Mouse (Mus musculus) stomach, embryonic 14.5 days (tissue): ENCODE measurements at regions not wholly inside any gene's neighbourhood (a gene's known extent, or its start where the extent isn't known, plus 50 kb on each side); places are given as distances from the start of the nearest gene placed in this dataset.

ENCODE experiments used
- ATAC-seq: fragments of 200-750 bp; cut with Nextera tagmentation; 2 replicates; pipeline ENCODE4 v1.8.0; 2017; ENCODE audit warnings: low read depth, moderate TSS enrichment; ENCODE audit not compliant: insufficient number of reproducible peaks, insufficient read depth, low FRiP score
- H3K27ac ChIP-seq: fragments of 300-500 bp; sonication (generic); 2 replicates; pipeline ENCODE4 v1.5.1; 2014; ENCODE audit warnings: mild to moderate bottlenecking, low read length, moderate library complexity, mixed read lengths
- H3K27me3 ChIP-seq: fragments of 300-500 bp; sonication (generic); 2 replicates; pipeline ENCODE4 v1.6.1; 2014; ENCODE audit warnings: low read length, control low read depth, mixed read lengths; ENCODE audit not compliant: control insufficient read depth, insufficient read depth
- H3K36me3 ChIP-seq: fragments of 300-500 bp; sonication (generic); 2 replicates; pipeline ENCODE4 v1.6.1; 2014; ENCODE audit warnings: mild to moderate bottlenecking, control low read depth, low read length, moderate library complexity, mixed read lengths; ENCODE audit not compliant: control insufficient read depth, insufficient read depth
- H3K4me1 ChIP-seq: fragments of 300-500 bp; sonication (generic); 2 replicates; pipeline ENCODE4 v1.6.1; 2014; ENCODE audit warnings: low read length, control low read depth, mixed read lengths; ENCODE audit not compliant: control insufficient read depth, insufficient read depth
- H3K4me2 ChIP-seq: fragments of 300-500 bp; sonication (generic); replicated peaks from 2 replicates; pipeline ENCODE4 v1.6.1; 2014; ENCODE audit warnings: low read depth, low read length, control low read depth
- H3K4me3 ChIP-seq: fragments of 300-500 bp; sonication (generic); 2 replicates; pipeline ENCODE4 v1.5.1; 2014; ENCODE audit warnings: low read depth, low read length, control low read depth
- H3K9ac ChIP-seq: fragments of 300-500 bp; sonication (generic); replicated peaks from 2 replicates; pipeline ENCODE4 v1.6.1; 2014; ENCODE audit warnings: low read depth, mild to moderate bottlenecking, control low read depth, low read length, moderate library complexity, mixed read lengths
- H3K9me3 ChIP-seq: fragments of 300-500 bp; sonication (generic); 2 replicates; pipeline ENCODE4 v1.6.1; 2016; ENCODE audit warnings: low read depth, low read length, control low read depth; ENCODE audit not compliant: control insufficient read depth
- WGBS: fragments of 180-500 bp; shearing (Covaris S2); extraction: QIAGEN DNeasy Blood & Tissue Kit; methylation state at CpG from one replicate; pipeline ENCODE4 v1.1.7; 2014; 5-methylcytosine and 5-hydroxymethylcytosine counted together

DNA sequence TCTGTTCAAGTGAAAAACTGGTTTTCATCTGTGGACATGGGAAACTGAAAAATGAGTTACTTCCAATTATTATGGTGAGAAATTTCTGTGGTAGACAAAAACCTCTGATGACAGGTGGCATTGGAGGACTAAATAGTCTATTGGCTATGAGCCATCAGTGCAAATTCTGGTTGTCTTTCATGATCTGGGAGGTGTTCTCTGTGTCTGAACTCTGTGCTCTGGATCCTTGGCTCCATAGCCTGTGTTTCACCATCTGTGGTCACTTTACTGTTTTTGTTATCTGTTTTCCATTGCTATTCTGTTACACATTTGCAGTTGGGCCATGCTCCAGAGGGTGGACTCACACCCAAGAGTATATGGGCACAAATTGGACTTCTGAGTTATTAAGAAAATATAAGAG, 359.9 kb downstream of the Btg1 start:
- Histone ChIP-seq H3K27me3 (no peaks in the 10 kb centered on the region), H3K27ac (no peak overlapping the region)
- no peak for ATAC-seq

DNA sequence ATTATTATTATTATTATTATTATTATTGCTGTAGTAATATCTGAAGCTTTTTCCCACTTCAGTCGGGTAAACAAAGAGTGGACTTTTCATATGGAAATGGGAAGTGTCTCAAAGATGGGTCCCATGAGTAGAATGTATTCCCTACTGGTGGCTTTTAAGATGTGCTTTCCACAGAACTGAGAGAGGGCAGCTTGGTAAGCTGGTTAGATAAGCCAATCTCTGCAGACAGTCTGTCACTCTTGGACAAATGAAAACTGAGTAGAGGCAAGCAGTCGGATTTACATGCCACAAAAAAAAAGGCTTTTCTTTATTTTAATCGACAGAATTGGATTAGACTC, 363.7 kb downstream of the Btg1 start:
- Histone ChIP-seq H3K9ac (no peak overlapping the region), H3K4me2 (no peak overlapping the region), H3K4me1 (no peaks in the 10 kb centered on the region), H3K9me3 (no peaks in the 10 kb centered on the region), H3K27ac (no peak overlapping the region), H3K27me3 (no peaks in the 10 kb centered on the region), H3K36me3 (no peaks in the 10 kb centered on the region), H3K4me3 (no peak overlapping the region)
- 78% methylated on average over 3 of the region's 3 CpGs for WGBS
- ATAC-seq: no peak

More for the DNA sequence above, 359.9 kb downstream of the Btg1 start:
- Histone ChIP-seq H3K9me3 (no peaks in the 10 kb centered on the region), H3K4me3 (no peak overlapping the region), H3K4me2 (no peak overlapping the region), H3K4me1 (no peaks in the 10 kb centered on the region), H3K36me3 (no peaks in the 10 kb centered on the region), H3K9ac (no peak overlapping the region)

DNA sequence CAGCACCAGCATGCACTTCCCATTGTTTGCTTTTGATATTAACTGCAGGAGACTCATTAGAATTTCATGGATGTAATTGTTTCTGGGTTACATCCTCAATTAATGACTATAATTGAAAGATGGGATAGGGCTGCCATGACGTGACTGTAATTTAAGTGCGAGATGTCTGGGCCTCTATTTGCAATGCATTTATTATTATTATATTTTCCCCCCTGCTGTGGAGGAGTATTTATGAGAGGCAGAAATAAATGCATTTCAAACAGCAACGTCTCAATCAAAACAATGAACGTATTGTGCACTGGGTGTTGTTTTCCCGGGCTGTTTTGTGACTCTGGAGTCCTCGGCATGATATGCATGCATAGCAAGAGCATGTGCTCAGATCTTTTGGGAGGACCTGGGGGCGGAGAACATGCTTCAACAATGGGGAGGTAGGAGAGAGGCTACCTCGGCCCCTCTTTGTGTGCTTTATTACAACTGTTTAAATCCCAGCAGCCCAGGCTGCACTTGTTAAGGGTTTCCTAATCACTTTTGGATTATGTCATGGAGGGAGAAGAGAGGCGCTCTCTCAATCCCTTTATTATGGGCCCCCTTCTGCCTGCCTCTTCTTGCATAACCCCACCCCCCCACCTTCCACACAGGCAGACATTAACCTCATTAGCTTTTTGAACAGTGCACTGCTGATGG, 364.2 kb downstream of the Btg1 start:
- Histone ChIP-seq H3K4me1 (no peaks in the 10 kb centered on the region), H3K27me3 (no peaks in the 10 kb centered on the region), H3K9ac (no peak overlapping the region), H3K9me3 (no peaks in the 10 kb centered on the region), H3K4me3 (no peak overlapping the region), H3K4me2 (no peak overlapping the region), H3K36me3 (no peaks in the 10 kb centered on the region), H3K27ac (no peak overlapping the region)
- ATAC-seq: 0 out of 2 replicates have a peak, but pooled peaks have one; percentile 53
- 70% methylated on average over 9 of the region's 9 CpGs for WGBS

DNA sequence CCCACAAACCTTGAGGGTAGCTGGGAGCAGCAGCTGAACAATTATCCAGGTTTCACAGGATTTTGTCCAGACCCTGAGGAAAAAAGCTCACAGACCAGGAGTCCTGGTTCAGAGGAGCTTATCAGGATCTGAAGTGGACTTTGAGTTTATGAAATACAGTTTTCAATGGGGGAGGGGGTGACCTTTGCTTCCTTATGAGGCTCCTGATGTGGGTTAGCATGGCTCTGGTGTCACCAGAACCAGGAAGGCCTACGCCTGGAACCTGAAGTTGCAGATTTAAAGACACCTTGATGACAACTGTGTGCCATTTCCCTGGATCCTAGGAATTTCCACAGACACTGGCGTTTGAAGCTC, 364.7 kb downstream of the Btg1 start:
- Histone ChIP-seq H3K4me1 (no peaks in the 10 kb centered on the region), H3K27ac (no peak overlapping the region), H3K36me3 (no peaks in the 10 kb centered on the region), H3K9me3 (no peaks in the 10 kb centered on the region), H3K4me3 (no peak overlapping the region), H3K9ac (no peak overlapping the region), H3K4me2 (no peak overlapping the region), H3K27me3 (no peaks in the 10 kb centered on the region)
- 0 out of 2 replicates have a peak, but pooled peaks have one; percentile 23 for ATAC-seq
- WGBS: 80% methylated on average over 2 of the region's 2 CpGs

DNA sequence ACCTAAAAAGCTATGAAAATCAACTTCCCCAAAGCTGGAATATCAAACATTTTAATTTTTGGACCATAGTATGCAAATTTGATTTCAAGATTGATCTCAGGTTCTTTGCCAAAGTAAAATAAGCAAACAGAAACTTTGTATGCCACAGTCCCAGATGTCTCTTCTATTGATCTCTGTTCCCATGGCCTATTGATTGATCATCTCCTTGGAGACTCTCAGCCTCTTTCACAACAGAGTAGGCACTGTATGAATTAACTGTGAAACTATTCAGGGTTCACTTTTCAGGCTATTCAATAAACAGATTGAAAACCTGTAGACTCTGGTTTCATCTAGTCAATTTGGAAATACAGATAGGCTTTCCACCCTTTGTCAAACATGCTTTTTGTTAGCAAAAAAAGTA, 384.1 kb downstream of the Btg1 start:
- H3K36me3 ChIP-seq: no peaks in the 10 kb centered on the region
- no peak overlapping the region for H3K4me2 ChIP-seq
- ATAC-seq: no peak
- H3K9ac ChIP-seq: no peak overlapping the region
- no peaks in the 10 kb centered on the region for H3K27me3 ChIP-seq
- no peaks in the 10 kb centered on the region for H3K9me3 ChIP-seq
- no peaks in the 10 kb centered on the region for H3K4me1 ChIP-seq
- no peak overlapping the region for H3K4me3 ChIP-seq
- no peak overlapping the region for H3K27ac ChIP-seq

DNA sequence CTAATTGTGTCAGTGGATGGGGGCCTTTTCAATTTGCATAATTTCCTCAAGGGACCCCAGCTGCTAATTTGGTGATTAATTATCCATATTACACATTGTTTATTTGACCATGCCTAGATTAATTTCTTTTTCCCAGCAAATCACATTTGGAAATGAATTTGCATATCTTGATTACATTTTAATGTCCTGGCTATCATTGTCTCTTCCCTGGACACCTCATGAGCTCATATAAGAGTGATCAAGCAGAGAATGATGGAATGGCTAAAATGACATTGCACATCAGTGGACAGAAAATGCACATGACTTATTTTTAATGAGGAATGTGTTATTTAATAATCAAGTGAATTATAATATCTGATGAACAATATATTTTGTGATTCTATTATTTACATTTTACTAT, 392.1 kb downstream of the Btg1 start:
- H3K9me3 ChIP-seq: no peaks in the 10 kb centered on the region
- H3K36me3 ChIP-seq: no peaks in the 10 kb centered on the region
- no peak for ATAC-seq
- H3K4me3 ChIP-seq: no peak overlapping the region
- no peak overlapping the region for H3K9ac ChIP-seq
- H3K4me1 ChIP-seq: no peaks in the 10 kb centered on the region
- no peak overlapping the region for H3K4me2 ChIP-seq
- no peak overlapping the region for H3K27ac ChIP-seq
- H3K27me3 ChIP-seq: no peaks in the 10 kb centered on the region

DNA sequence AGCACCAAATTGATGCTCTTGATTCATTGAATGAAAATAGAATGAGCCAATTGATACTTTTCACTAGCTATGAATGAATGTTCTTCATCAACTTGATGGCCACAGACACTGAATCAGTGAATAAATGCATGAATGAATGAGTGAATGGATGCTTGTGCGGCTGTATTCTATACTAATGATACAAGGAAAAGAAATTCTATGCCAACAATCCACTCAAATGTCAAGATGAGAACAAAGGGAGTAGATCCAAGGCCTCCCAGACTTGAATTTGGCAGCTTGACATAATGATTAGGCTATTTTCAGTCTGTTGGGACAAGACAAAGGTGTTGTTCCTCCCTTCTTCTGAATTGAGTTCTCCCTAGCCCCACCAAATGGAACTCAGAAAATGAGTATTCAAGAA, 393.1 kb downstream of the Btg1 start:
- ATAC-seq: no peak
- H3K4me2 ChIP-seq: no peak overlapping the region
- H3K27me3 ChIP-seq: no peaks in the 10 kb centered on the region
- H3K9ac ChIP-seq: no peak overlapping the region
- H3K36me3 ChIP-seq: no peaks in the 10 kb centered on the region
- H3K27ac ChIP-seq: no peak overlapping the region
- WGBS: 82% methylated on average over 1 of the region's 1 CpGs
- H3K4me1 ChIP-seq: no peaks in the 10 kb centered on the region
- no peaks in the 10 kb centered on the region for H3K9me3 ChIP-seq
- no peak overlapping the region for H3K4me3 ChIP-seq

DNA sequence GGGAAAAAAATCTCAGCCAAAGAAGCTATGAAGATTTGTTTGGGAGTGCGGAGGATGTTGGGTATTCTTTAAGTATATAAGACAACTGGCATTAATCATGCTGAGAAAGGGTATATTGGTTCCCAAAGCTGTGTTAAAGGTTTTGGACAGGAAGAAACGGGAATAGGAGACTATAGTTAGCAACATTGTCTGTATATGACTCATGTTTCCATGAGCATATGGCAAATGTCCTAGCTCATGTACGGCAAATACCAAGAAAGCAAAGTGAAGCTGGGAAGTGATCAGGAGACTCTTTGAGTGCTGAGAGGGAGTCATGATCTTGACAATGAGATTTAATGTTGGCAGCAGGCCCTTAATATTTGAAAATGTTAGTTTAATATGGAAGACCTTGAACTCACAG, 401.8 kb downstream of the Btg1 start:
- H3K4me1 ChIP-seq: no peaks in the 10 kb centered on the region
- 51% methylated on average over 3 of the region's 3 CpGs for WGBS
- H3K27me3 ChIP-seq: no peaks in the 10 kb centered on the region

DNA sequence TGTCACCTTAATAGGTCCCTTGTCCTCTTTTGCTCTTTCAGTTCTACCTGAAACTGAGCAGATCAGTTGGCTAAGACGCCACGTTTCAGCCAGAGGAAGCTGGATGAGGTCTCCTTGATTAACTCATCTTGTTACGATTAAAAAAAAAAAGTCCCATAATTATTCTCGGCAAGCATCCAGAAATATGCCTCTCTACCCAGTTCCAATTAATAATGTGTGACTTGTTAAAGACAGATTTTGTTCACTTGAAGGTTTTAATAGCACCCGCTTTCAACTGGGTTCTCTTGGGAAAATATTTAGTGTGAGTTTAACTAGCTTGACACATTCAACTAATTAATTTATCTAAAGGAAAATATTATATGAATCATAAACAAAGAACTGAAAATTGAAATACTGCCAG, 412.0 kb downstream of the Btg1 start:
- H3K4me1 ChIP-seq: no peaks in the 10 kb centered on the region
- no peak overlapping the region for H3K4me2 ChIP-seq
- H3K4me3 ChIP-seq: no peak overlapping the region
- no peaks in the 10 kb centered on the region for H3K36me3 ChIP-seq
- H3K27ac ChIP-seq: no peak overlapping the region
- H3K9me3 ChIP-seq: no peaks in the 10 kb centered on the region
- ATAC-seq: no peak
- no peak overlapping the region for H3K9ac ChIP-seq
- WGBS: 89% methylated on average over 5 of the region's 5 CpGs
- H3K27me3 ChIP-seq: no peaks in the 10 kb centered on the region

More for the DNA sequence above, 401.8 kb downstream of the Btg1 start:
- Histone ChIP-seq H3K36me3 (no peaks in the 10 kb centered on the region), H3K4me3 (no peak overlapping the region), H3K4me2 (no peak overlapping the region), H3K27ac (no peak overlapping the region), H3K9me3 (no peaks in the 10 kb centered on the region), H3K9ac (no peak overlapping the region)
- no peak for ATAC-seq
